Mouse (Mus musculus): Measurements from ENCODE around the gene Gm19935.

Gm19935 gene

GRCm38 (mm10) chr8:90817293-90817692 is at the start of gene Gm19935:
TSS of gene Gm19935 (minus strand) at chr8:90817393.
- no peak for DNase-seq (ENCODE audit: low spot score)

- DNase-seq (ENCODE audit: low spot score), result peak; percentile 59
These were observed 44.8 kb upstream of the Gm19935 start for GRCm38 (mm10) chr8:90862038-90862437.

GRCm38 (mm10) chr8:90861266-90861944 is 44.2 kb upstream of the Gm19935 start:
- peak; percentile 70 for DNase-seq (ENCODE audit: low spot score)

- DNase-seq (ENCODE audit: low spot score), result no peak
These were observed 40.9 kb upstream of the Gm19935 start for GRCm38 (mm10) chr8:90858071-90858470.

DNA sequence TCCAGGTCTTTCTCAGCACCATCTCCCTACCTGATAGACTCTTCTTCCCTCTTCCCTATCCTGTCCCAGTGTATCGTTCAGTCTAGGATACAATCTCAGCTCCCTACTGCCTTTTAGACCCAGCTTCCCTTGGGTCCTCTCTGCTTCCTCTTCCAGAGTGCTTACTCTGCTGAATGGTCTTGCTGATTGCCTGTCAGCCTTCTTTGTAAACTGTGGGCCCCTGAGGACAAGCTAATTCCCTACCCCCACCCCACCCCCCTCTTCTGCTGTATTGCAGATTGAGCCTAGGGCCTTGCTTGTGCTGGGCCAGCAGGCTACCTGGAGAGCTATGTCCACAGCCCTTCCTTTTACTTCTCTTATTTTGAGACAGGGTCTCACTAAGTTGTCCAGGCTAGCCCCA is 39.8 kb upstream of the Gm19935 start:
- no peak for DNase-seq (ENCODE audit: low spot score)

- DNase-seq (ENCODE audit: low spot score), result no peak
These were observed 39.0 kb upstream of the Gm19935 start for GRCm38 (mm10) chr8:90856171-90856570.

DNA sequence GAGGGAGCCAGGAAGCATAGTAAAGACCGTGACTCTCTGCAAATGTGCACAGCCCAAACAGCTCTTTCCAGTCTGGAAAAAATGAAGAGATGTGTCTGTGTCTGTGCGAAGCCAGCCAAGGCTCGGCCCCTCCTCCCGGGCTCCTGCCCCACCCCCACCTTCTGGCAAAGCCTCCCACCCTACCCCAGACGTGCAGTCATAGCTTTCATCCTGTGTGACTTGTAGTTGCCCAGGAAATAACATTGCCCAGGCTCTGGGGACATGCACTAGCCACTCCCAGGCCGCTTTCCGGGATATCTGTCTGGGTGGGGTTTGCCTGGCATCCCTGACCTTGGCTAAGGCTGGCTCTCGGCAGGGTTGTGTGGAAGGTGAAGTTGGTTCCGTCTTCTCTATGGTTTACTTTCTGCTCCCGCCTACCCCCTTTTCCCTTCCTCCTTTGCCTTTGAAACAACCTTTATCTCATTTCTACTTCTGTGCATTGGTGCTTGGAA is 37.5 kb upstream of the Gm19935 start:
- no peak for DNase-seq (ENCODE audit: low spot score)

- DNase-seq (ENCODE audit: low spot score), result no peak
These were observed 36.9 kb upstream of the Gm19935 start for GRCm38 (mm10) chr8:90853971-90854670.

GRCm38 (mm10) chr8:90851544-90851943 is 34.4 kb upstream of the Gm19935 start:
- DNase-seq (ENCODE audit: low spot score), result no peak

- DNase-seq (ENCODE audit: low spot score), result peak; percentile 40
These were observed 32.4 kb upstream of the Gm19935 start for GRCm38 (mm10) chr8:90849462-90850050.

DNA sequence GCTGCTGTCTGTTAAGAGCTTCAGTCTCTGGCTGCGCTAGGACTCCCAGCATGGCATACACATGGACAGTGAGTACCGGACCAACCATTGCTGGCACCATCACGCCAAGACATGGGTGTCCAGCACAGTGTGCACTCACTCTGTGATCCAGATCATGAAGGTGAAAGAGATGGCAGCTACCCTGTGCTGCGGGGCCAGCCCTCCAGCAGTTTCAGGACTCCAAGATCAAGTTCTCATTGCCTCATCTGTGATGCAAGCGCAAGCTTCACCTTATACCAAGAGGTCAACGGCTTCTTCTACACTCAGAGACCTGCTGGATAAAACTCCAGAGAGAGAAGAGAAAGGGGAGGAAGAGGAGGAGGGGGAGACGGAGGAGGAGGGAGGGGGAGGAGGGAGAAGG is 30.8 kb upstream of the Gm19935 start:
- DNase-seq (ENCODE audit: low spot score), result no peak

DNA sequence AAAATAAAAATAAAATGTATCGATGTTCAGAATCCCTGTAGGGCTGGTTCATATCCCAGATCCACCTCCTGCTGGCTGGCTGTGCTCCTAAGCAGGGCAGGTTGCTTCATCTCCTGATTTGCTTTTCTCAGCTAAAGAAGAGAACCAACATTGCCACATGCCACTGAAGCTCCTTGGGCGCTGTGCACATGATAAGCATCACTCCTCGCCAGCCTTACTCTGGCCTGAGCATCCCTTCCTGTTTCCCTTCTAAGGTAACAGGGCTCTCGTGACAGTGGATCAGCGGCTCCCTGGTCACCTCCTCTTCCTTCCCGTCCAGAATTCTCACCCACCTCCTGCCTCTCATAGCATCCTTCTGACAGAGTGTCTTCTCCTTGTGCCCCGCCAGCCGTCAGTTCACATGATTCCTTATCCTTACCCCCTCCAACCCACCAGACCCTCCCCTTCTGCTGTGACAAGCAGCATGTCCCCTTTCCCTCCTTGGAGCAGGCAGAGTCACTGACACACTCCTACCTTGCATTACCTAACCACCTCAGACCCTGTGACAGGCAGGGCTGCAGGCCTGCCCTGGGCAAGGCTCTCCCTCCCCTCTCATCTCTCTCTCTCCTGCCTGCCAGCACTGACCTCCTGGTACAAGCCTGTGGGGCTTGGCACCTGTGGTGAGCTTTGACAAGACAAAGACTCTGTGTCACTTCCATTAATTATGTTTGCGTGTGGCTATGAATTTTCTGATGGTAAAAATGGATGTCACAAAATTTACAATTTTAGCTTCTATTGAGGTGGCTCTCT is 27.2 kb upstream of the Gm19935 start:
- DNase-seq (ENCODE audit: low spot score), result no peak

- DNase-seq (ENCODE audit: low spot score), result no peak
These were observed 25.9 kb upstream of the Gm19935 start for GRCm38 (mm10) chr8:90843127-90843526.

DNA sequence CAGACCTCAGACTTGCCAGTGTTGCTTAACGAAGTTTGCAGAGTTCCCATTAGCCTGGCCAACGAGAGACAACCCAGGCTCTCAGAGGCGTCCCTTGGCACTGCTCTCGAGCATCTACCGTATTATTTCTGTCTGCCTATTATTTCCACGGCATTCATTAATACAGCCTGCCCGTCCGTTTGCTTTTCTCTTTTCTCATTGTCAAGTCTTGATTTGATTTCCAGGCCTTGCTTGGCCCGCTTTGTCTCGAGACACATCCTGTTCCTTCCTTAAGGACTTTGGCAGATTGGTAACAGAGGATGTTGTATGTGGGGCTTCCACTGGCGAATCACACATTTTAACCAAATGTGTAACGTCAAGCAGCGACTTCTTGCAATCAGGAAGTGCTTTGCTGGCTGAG is 24.1 kb upstream of the Gm19935 start:
- no peak for DNase-seq (ENCODE audit: low spot score)

DNA sequence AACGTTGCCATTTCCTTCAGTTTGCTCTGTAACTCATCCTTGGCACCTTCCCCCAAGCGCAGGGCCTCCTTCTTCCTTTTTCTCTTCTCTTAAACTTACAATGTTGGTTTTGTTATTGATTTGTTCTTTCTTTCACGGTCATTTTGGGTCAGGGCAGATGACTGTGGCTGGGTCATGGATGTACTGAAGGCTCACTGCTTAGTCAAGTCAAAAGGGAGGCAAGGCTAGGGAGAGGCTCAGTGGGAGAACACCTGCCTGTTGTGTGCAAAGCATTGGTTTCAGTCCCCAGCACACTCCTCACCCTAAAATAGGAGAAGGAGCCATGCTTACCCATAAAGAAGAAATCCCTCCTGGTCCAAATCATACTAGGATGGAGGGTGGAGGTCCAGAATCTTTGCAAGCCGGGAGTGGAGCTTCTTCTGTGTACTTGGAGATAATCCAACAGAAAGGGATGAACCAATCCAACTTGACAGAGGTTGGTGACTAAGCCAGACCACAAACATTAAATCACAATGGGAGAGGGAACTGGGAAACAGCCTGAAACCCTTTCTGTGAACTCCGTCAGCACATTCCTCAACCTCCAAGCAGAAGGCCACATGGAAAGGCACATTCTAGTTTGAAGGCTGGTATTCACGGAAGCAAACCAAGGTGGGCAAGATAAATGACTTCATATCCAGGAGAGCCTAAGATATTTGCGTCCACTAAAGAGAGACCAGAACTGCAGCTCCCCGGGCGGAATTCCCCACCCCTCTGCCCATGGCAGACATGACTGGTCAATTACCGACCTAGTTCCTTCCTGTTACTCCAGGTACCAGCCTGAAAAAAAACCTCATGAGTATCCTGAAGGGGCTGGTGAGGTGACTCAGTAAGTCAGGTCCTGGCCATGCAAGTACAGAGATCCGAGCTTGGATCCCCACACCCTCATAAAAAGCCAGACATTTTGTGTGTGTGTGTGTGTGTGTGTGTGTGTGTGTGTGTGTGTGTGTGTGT is 22.8 kb upstream of the Gm19935 start:
- no peak for DNase-seq (ENCODE audit: low spot score)

- no peak for DNase-seq (ENCODE audit: low spot score)
These were observed 20.2 kb upstream of the Gm19935 start for GRCm38 (mm10) chr8:90837440-90837839.

DNA sequence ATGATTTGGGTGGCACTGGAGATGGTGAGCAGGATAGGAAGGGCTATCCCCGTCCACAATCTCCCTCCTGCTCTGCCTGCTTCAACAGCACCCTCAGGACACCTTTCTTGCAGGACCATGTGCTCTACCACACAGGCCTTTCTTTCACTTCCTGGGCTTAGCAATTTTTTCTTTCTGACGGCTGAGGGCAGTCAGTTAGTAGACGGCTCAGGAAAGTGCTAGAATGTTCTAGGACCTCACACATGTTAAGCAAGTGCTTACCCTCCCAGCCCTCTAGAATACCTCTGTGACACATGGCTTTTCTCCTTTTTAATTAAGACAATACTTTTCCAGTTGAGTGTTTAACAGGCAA is 17.1 kb upstream of the Gm19935 start:
- no peak for DNase-seq (ENCODE audit: low spot score)

DNA sequence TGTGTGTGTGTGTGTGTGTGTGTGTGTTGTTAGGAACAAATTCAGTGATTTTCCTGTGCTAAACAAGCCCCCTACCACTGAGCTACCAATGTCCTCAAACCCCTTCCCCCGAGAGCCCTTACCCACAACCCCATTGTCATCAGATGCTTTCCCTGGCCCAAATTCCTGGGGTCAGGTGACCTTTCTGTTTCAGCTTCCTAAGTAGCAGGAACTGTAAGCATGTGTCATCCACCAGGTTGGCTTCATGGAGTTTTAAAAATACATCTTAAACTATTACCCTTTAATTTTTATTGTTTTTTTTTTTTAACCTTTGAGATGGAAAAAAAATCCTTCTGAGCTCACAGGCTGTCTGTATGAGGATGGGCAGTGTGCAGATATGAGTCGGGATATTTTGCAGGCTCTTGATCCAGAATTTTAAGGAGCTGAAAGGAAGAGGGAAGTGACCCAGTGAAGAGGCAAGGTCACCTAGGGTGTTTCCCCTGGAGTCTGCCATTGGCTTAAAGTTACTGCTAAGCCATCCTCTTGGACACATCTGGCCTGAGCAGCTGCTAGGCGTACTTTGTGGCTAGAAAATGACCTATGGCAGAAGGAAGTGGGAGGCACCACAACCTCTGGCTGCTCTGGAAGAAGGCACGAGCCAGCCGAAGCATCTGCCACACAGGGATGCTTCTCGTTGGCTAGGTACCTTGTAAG is 16.6 kb upstream of the Gm19935 start:
- DNase-seq (ENCODE audit: low spot score), result no peak

- DNase-seq (ENCODE audit: low spot score), result no peak
These were observed 15.5 kb upstream of the Gm19935 start for GRCm38 (mm10) chr8:90832576-90833289.

DNA sequence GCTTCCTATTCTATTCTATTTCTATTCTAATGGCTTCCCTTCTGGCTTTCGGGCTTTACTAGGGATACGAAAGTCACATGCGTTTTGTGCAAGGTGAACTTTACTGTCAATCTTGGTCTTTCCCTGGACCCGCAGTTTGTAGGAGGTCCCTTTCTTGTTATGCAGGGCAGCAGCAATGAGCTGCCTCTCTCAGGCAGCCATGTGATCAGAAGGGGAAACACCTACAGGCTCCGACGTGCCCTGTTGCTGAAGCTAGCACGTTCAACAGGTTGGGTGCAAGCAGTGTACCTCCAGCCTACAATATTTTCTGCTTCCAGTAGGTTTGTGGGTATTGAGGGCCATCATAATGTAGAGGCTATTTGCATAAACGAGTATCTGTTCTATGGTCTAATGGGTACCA is 13.8 kb upstream of the Gm19935 start:
- DNase-seq (ENCODE audit: low spot score), result peak; percentile 2
